Mouse (Mus musculus) testis, adult 2 months (tissue): ENCODE results near the gene Rrnad1. TPM values are rescaled to one million over a fixed set of nuclear protein-coding genes. Genes with fewer than 3 reads are reported as not detected.
A peak's percentile ranks its signal among the peaks of the same experiment; 100 is the strongest.

Experiments
- H3K27ac ChIP-seq: fragments of 200-500 bp; 2 replicates; pipeline ENCODE4 v1.5.1; 2012; ENCODE audit warnings: low read depth, low read length; ENCODE audit not compliant: control insufficient read depth, insufficient read depth
- H3K27me3 ChIP-seq: fragments of 200-500 bp; 2 replicates; pipeline ENCODE4 v1.6.1; 2012; ENCODE audit warnings: mild to moderate bottlenecking, low read length, moderate library complexity; ENCODE audit not compliant: control insufficient read depth, insufficient read depth
- H3K36me3 ChIP-seq: fragments of 200-500 bp; 2 replicates; pipeline ENCODE4 v1.6.1; 2012; ENCODE audit warnings: mild to moderate bottlenecking, low read length; ENCODE audit not compliant: control insufficient read depth, insufficient read depth
- H3K4me1 ChIP-seq: fragments of 200-500 bp; 2 replicates; pipeline ENCODE4 v1.6.1; 2012; ENCODE audit warnings: low read length; ENCODE audit not compliant: control insufficient read depth, insufficient read depth
- H3K4me3 ChIP-seq: fragments of 200-500 bp; 2 replicates; pipeline ENCODE4 v1.5.1; 2012; ENCODE audit warnings: low read depth, mild to moderate bottlenecking, low read length, moderate library complexity, mixed read lengths; ENCODE audit not compliant: control insufficient read depth
- CTCF ChIP-seq: fragments of 200-500 bp; IDR thresholded peaks from 2 replicates; pipeline ENCODE4 v1.5.1; 2012; ENCODE audit warnings: low read depth, mild to moderate bottlenecking, inconsistent platforms, low read length, moderate library complexity; ENCODE audit not compliant: control insufficient read depth, insufficient read depth, insufficient replicate concordance
- POLR2A ChIP-seq: fragments of 200-500 bp; IDR thresholded peaks from 2 replicates; pipeline ENCODE4 v1.6.1; 2012; ENCODE audit warnings: low read depth, mild to moderate bottlenecking, inconsistent platforms, low read length, moderate library complexity; ENCODE audit not compliant: control insufficient read depth
- polyA plus RNA-seq: library from polyadenylated mRNA; depleted of rRNA; stranded (reverse); fragments of >200 nt; gene quantifications from 2 replicates; pipeline ENCODE4 v1.2.3, GENCODE M21; 2012

Rrnad1 gene
- polyA plus RNA-seq, 1 experiment = 22.2 TPM

GRCm38 (mm10) chr3:87927452-87927851 lies 3.1 kb downstream of the Rrnad1 start:
- H3K4me3 ChIP-seq = no peak overlapping the region
- no peaks in the 10 kb centered on the region for H3K27me3 ChIP-seq
- peaks cover 7% of the 10 kb centered on the region for H3K36me3 ChIP-seq
- TF ChIP-seq CTCF (no peak), POLR2A (no peak)
- peaks cover 2% of the 10 kb centered on the region for H3K4me1 ChIP-seq
- no peak overlapping the region for H3K27ac ChIP-seq

GRCm38 (mm10) chr3:87924996-87925395 lies 5.5 kb downstream of the Rrnad1 start:
- Histone ChIP-seq H3K27me3 (no peaks in the 10 kb centered on the region), H3K4me1 (peaks cover 2% of the 10 kb centered on the region), H3K27ac (no peak overlapping the region), H3K4me3 (no peak overlapping the region), H3K36me3 (peaks cover 7% of the 10 kb centered on the region)
- TF ChIP-seq POLR2A = no peak
- TF ChIP-seq CTCF = no peak

DNA sequence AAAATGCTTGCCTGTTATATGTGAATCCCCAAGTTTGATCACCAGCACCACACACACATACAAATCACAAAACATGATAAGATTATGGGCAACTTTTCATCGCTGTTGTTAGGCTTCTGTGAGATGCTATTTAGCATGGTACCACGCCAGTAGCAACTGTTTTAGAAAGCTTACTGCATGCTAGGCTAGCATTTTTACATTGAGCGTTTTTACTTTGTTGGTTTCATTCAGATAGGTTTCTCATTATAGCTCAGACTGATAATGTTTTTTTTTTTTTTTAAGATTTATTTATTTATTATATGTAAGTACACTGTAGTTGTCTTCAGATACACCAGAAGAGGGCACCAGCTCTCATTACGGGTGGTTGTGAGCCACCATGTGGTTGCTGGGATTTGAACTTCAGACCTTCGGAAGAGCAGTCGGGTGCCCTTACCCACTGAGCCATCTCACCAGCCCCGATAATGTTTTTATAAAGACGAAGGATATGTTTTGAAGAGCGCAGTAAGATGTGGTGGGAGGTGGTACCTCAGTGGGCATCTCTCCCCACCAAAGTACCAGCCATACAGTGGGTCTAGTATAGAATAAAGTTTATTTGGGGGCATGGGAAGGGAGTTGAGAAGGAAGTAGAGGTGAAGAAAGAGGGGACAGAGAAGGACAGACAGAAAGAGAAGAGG lies 10.1 kb downstream of the Rrnad1 start:
- H3K27ac ChIP-seq = no peak overlapping the region
- H3K4me1 ChIP-seq = no peaks in the 10 kb centered on the region
- TF ChIP-seq CTCF (no peak), POLR2A (no peak)
- peaks cover 7% of the 10 kb centered on the region for H3K36me3 ChIP-seq
- no peaks in the 10 kb centered on the region for H3K27me3 ChIP-seq
- no peak overlapping the region for H3K4me3 ChIP-seq

- peak within 1 kb of the TSS; percentile 90 for H3K4me3 ChIP-seq
- H3K36me3 ChIP-seq = peaks cover 7% of the 10 kb centered on the region
- H3K4me1 ChIP-seq = no peaks in the 10 kb centered on the region
- H3K27me3 ChIP-seq = no peaks in the 10 kb centered on the region
- H3K27ac ChIP-seq = peak within 1 kb of the TSS; percentile 92
- TF ChIP-seq CTCF = no peak
- no peak; the same call in 1 of the 2 replicates for TF ChIP-seq POLR2A
Observed at GRCm38 (mm10) chr3:87919336-87920108, 11.0 kb downstream of the Rrnad1 start, which contains the start of gene Mrpl24. Gene Mrpl24 (plus strand): TSS chr3:87919506.

- TF ChIP-seq CTCF = no peak
- TF ChIP-seq POLR2A = no peak
- H3K4me3 ChIP-seq = peak overlapping the region; percentile 90; the same call in 1 of the 2 replicates
- H3K27me3 ChIP-seq = no peaks in the 10 kb centered on the region
- H3K27ac ChIP-seq = no peak overlapping the region
- peaks cover 4% of the 10 kb centered on the region for H3K36me3 ChIP-seq
- no peaks in the 10 kb centered on the region for H3K4me1 ChIP-seq
Observed at GRCm38 (mm10) chr3:87918551-87918950, 12.0 kb downstream of the Rrnad1 start.

- no peak overlapping the region for H3K4me3 ChIP-seq
- TF ChIP-seq CTCF (no peak), POLR2A (no peak)
- peaks cover 1% of the 10 kb centered on the region; the same call in 1 of the 2 replicates for H3K36me3 ChIP-seq
- H3K27ac ChIP-seq = no peak overlapping the region
- no peaks in the 10 kb centered on the region; the same call in 1 of the 2 replicates for H3K4me1 ChIP-seq
- no peaks in the 10 kb centered on the region for H3K27me3 ChIP-seq
Observed at GRCm38 (mm10) chr3:87916990-87917389, 13.5 kb downstream of the Rrnad1 start.

GRCm38 (mm10) chr3:87913891-87914290 lies 16.6 kb downstream of the Rrnad1 start:
- H3K4me3 ChIP-seq = no peak overlapping the region
- H3K36me3 ChIP-seq = peaks cover 1% of the 10 kb centered on the region; the same call in 1 of the 2 replicates
- H3K27ac ChIP-seq = no peak overlapping the region
- peaks cover 12% of the 10 kb centered on the region for H3K4me1 ChIP-seq
- TF ChIP-seq CTCF = no peak
- no peaks in the 10 kb centered on the region for H3K27me3 ChIP-seq
